Mouse (Mus musculus) right cerebral cortex, postnatal 10 days (tissue): ENCODE results near the gene Slc13a2.

Source experiments
- DNase-seq, 2 experiments: peaks; one replicate each; pipeline ENCODE4 v3.0.0; 2021; ENCODE audit warnings: low spot score in 2 of 2

The Slc13a2 gene

DNA sequence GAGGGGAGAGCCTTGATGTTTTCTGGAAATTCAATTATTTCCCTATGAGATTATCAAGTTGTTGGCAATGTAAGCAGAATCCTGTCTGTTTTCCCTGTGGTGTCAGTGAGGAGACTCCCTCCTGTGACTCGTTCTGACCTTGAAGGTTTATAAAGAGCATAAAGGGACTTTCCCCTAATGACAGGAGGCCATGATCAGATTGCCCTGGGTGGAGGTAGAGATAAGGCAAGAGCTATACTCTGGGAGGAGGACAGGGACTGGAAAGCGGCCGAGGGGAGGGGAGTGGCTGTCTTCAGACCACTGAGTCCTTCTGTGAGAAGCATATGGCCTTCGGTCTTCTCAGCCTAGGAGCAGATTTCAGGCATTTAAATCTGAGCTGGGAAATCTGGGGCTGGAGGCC is 12.0 kb upstream of the Slc13a2 start:
- DNase-seq, result no peak

DNA sequence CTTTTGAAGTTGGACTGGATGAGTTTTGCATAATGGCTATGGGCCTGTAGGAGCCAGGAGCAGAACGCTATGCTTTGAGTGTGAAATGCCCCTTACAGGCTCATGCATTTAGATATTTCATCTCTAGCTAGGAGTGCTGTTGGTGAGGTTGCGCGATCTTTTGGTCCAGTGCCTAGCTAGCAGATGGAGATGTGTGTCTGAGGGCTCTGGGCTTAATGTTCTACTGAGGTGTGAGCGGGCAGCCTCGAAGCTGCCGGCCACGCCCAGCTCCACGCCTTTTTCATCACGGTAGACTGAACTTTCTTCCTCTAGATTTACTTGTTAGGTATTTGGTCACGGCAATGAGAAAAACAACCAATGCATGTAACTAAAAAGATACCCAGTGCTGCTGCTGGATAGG is 9.2 kb upstream of the Slc13a2 start:
- DNase-seq, result no peak

DNA sequence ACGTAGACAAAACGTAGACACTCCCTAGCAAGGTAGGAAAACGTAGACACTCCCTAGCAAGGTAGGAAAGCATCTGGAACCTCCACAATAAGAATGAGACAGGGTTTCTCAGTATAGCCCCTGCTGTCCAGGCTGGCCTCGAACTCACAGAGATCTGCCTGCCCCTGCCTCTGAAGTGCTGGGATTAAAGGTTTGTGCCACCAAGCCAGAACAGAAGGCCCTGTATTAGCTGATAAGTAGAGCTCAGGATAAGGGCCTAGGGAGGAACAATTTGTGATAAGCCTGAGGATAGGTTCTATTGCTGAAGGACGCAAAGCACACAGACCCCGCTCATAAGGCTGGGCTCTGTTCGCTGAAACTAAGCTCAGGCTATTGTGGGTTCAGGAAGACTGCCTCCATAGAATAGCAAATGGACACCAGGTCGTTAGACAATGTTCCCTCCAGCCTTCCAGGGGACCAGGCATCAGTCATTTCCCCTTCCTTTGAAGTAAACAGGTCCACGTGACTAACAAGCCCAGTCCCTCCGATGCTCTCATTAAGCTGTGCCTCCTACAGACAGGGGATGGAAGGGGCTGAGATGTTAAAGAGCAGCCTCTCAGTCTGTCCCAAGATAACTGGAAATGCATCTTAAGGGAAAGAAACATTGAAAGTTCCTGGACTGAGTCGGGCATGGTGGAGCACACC is 8.3 kb upstream of the Slc13a2 start:
- DNase-seq, result no peak

DNA sequence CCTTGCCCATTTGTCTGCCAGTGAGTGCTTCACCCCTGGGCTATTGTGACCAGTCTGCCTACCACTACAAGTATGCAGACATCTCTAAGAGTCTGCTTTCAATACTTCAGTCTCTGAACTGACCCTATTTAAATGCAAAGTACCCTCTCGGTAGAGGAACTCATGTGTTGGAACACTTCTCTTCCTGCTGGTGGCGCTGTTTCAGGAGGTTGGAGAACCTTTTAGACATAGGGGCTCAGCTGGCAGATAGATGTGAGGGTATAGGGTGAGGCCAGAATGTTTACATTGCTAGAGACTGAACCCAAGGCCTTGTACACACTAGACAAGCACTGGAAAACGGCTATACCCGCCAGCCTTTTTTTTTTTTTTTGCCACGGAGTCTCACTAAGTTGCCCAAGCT is 6.3 kb upstream of the Slc13a2 start:
- DNase-seq, result no peak

DNA sequence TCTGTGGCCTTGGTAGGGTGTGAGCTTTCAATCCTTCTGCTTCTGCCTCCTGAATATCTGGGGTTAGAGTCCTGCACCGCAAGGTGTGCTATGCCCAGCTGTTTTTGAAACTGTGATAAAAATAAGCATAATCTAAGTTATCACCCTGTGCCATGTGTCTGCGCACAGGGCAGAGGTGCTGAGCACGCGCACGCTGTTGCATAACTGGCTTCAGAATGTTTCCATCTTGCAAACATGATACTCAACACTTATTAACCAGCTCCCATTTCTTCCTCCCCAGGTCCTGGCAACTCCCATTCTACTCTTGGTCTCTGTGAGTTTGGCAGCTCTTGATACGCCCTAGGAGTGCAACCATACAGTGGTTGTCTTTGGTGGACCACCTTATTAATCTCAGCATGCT is 5.6 kb upstream of the Slc13a2 start:
- no peak for DNase-seq

DNA sequence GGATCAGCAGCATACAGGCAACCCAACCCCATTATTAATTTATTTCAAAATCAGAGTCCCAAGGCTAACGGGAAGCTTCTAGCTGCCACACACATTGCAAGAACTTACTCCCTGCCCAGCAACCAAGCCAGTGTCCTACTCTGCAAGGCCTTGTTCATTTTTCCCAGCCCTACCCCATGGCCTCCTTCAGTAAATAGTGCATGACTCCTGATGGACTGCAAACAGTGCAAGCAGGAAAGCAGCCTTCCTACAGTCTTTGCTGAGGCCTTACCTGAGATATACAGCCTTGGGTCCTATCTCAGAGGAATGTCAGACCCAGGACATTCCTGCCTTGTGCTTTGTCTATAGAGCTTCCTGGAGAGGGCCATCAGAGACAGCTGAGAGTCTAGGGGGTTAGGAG is 3.6 kb upstream of the Slc13a2 start:
- DNase-seq, result no peak

DNA sequence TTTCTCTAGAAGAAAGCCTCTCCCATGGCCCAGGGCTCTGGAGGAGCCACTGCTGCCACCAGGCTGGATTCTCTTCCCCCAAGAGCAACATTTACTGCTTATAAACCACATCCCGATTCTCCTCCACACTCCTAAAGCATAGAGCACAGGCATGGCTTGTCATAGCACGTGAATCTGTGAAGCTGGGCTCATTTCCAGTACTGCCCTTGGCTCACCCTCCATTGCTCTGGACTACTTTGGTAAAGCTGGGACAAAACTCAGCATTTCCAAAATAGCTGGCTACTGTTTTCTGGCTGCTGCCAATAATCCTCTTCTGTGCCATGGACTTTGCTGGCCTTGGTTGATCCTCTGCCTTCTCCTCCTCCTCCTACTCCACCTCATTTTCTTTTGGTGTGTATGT is 2.3 kb upstream of the Slc13a2 start:
- DNase-seq, result peak; percentile 49 to 51

DNA sequence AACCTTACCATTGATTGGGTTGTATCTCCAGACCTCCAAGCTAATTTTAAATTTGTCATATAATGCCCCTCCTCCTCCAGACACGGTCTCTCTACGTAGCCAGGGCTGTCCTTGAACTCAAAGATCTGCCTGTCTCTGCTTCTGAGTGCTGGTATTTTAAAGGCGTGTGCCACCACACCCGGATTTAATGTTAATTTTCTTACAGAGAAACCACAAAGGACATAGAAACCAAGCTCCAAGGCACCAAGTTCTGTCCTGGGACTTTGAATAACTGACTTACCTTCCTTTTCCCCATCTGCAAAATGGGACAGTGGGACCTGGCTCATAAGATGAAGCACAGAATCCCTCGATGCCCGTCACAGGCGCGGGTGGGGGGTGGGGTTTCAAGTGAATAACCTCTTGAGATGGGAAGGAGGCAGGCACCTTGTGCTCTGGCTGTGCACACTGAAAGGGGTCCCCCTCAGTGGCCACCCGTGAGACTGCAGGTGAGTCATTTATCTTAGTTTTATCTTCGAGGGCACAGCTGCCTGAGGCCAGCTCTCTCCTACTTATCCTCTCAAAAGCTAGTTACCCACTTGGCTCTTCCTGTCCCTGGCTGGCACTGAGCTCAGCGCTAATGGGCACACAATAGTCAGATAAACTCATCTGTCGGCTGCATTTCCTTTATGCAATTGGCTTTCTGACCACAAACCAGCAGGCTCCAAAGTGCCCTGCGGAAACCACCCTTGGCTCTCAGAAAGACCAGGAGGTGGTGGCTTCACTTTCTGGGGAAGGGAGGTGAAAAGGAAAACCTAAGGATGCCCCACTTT is 612 bp downstream of the Slc13a2 start:
- DNase-seq, result no peak

DNA sequence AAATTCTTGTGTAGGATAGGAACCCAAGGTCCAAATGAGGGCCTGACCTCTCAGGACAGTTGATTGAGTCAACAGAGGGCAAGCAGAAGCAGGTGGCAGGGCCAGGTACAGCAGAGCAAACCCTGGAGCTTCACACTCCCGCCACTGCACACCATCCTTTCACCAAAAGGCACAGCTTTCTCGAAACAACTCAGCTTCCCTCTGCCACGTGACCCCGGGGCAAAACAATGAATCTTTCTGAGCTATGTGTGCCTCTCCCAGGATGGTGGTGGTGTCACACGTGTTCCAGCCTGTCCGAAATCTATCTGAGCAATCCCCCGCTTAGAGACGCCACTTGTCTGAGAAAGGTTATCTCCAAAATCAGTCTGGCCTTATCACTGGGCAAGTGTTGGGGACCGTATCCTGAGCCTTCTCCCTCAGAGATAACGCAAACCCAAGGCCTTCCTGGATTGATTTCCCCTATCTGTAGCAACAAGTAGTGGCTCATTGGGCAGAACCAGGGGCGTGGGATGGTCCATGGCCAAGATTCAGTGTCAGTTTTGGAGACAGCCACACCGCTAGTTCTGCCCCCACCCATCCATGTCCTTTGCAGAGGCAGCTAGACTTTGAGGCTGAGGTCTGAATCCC is 1.6 kb downstream of the Slc13a2 start:
- no peak for DNase-seq

DNA sequence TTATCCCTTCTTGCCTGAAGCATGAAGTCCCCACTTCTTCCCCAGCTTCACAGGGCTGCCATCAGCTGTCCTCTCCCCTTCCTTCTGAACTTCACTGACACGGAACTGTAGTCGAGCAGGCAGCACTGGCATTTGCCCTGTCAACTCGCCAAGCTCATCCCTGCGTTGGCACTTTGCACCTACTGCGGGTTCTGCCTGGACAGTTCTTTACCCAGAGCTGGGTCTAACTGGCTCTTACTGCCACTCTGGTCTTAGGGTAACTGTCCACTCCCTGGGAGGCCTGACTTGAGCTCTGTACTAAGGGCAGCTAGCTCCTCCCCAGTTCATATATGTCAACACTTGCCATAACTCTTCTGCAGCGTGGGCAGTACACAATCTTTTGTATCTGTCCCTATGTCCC is 5.2 kb downstream of the Slc13a2 start:
- no peak for DNase-seq

DNA sequence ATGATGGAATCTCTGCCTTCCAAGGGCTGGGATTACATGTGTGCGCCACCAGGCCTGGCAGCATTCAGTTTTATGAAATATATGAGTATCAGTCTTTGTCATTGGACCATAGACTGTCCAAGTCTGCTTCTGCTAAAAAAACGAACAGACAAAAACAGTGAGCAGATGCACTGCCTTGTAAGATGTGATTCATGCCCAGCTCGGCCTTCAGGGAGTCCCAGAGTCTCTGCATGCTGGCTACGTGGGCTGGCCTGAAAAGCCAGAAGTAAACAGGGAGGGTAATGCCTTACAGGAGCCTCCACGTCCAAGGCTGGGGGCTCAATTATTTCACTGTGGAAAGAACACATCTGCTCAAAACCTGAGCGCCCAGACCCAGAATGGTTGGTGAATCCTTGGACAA is 9.2 kb downstream of the Slc13a2 start:
- DNase-seq, result peak in 1 of 2 experiments; percentile 32

DNA sequence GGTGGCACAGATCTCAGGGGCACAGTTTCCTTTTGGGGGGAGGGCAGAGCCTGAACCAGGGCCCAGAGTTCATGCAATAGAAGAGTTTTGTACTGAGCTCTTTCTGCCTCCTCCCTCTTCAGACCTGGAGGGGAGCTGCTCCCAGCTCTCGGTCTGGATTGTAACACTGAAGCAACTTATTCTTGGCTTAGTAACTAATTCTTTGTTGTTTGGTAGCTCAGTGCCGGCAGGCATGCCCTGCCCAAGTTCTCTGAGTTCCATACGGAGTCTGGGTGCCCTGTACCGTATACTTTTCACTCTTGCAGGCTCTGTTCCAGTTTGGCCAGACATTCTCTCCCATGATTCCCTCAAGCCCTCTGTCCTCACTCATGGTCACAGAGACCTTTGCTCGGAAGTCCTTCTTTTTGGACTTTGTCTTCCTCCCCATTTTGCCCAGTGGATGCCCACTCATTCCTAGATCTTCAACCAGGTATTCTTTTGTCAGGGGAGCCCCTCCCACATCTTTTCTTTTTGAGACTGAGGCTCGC is 9.6 kb downstream of the Slc13a2 start:
- DNase-seq, result no peak

DNA sequence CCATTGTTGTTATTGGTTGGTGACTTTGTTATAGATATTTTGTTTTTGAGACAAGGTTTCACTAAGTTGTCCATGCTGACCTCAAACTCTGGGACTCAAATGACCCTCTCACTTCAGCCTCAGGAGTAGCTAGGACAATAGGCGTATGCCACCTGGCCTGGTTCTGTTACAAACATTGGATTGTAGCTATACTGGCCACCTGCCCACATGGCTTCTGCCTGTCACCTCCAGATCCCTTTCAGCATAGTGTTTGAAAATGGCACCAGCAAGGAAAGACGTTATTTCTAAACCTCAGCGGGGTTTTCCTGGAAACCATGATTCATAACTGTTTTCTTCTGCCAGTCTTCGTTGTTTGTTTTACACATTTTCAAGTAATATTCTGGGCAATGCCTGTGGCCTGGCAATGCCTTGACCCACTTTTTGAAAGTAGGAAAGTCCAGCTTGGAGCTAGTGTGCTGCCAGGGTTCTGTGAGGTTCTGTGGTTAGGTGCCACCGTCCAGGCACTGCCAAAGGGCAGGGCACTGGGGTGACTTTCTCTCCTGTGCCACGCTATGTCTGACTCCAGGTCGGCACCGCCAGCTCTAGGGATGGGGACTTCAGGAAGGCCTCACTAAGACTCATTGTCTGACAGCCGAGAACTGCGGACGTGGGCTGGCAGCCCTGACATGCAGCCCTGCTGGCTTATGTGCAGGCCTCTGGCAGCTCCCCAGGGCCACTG is 10.3 kb downstream of the Slc13a2 start:
- DNase-seq, result peak; percentile 60 to 71

DNA sequence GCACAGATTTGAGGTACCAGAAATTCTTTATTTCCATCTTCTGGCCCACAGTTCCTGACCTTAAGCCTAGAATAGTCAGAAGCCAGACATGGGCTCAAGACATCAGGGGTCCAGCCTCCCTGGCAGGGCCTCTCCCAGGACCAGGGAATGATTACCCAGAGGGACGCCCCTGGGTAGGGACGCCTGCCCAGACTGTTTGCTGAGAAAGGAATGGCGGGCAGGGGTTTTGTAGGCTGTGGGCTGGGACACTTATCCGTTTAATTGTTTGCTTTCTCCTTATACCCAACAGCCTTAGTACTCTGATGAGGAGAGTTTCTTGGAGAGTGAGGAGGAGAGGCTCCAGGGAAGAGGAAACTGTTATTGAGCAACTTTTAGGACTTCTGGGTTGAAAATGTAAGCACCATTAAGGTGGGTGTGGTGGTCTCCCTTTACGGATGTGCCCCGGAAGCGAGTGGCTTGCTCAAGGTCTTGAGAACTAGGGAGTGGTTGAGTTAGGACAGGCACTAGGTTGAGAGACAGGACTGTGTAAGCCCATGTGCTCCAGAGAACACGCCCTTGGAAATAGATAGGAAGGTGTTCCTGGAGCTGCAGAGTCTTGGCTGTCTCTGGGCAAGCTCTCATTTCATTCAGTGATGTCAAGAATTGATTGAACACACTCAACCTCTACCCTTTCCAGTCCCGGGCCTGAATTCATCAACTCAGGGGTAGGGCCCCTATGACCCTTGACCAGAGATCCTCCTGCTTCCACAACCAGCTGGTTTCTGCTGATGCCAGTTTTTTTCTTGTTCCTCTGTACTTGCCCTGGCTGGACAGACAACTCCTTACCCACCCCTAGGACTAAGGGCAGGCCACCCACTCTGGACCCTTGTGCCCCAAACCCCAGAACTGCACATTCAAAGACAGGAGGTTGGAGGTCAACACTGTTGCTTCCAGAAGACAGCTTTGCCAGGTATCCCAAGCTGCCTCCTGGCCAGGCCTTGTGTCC is 13.5 kb downstream of the Slc13a2 start:
- DNase-seq, result no peak

DNA sequence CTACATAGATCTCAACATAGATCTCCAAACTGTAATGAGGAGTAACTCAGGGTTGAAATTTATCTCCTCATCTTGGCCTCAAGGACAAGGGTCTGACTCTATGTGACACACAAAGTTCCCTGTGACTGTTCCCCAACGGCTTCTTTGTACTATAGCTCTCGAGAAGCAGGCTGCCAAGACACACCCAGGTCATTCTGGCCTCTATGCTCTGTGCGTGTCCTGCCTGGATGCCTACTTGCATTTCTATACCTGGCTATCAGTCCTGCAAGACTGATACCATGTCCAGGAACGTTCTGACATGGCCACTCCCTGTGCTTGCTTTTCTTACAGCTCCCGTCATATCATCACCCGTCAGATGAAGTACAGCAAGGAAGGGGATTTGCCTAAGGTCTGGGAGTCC is 20.0 kb downstream of the Slc13a2 start:
- DNase-seq, result no peak

DNA sequence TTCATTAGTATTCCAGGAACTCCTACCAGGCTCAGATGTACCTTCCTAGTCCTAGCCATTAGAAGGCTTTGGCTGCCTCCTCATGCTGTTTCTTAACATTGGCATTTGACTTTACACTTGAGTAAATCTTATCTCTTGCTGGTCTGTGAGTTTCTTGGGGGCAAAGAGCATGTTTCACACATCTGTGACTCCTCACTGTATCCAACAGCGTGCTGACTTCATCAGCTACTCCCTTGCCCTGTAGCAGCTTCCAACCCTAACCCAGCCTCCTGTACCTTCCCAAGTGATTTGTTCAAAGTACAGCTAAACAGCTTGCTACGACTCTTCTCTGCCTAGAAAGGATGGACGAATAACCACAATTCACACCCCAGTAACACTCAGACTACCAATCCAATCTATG is 20.5 kb downstream of the Slc13a2 start:
- no peak for DNase-seq

DNA sequence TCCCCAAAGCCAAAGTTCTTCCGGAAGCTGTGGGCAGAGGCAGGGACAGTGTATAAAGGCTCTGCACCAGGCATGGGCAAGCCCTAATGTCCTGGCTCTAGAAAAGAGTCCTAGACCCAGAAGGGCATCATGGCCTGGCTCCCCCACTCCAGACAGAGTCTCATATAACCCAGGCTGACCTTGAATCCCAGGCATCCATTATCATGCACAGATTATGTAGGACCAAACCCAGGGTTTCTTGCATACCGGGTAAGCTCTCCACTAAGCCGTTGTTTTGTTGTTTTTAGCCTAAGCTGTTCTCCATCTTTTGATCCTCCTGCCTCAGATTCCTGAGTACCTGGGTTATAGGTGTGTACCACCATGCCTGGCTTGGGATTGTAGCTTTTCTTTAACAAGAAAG is 21.1 kb downstream of the Slc13a2 start:
- no peak for DNase-seq

DNA sequence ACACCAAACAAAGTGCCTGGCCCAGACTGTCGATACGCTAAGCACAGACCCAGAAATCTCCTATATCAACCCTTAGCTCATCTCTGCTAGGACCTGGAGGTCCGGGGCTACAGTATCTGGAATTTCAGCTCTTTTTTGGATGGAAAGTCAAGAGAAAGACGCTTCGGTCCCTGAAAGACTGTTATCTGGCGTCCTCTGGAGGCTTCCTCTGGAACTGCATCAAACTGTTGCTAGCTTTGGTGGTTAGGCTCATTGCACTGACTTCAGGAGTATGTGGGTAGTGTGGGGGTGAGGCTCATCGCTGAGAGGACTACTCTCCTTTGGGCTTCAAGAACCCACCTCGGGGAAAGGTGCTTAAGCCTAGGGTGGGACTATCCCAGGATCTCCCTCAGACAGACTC is 22.3 kb downstream of the Slc13a2 start:
- DNase-seq, result peak; percentile 83 to 89

DNA sequence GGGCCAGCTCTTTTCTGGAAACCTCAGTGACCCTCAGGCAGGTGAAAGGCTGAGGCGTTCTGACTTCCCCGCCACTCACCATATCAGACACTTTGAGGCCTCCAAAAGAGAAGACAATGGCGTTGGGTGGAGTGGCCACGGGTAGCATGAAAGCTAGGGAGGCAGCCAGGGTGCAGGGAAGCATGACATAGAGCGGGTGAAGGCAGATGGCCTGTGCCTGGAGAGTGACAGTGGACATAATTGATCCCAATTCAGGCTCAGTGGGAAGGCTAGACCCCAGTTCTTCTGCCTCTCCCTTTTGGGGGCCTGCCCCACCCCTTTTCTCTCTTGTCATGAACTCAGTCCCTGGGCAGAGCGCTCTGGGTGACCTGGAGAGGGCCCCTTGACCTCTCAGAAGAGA is 23.8 kb downstream of the Slc13a2 start:
- DNase-seq, result no peak

DNA sequence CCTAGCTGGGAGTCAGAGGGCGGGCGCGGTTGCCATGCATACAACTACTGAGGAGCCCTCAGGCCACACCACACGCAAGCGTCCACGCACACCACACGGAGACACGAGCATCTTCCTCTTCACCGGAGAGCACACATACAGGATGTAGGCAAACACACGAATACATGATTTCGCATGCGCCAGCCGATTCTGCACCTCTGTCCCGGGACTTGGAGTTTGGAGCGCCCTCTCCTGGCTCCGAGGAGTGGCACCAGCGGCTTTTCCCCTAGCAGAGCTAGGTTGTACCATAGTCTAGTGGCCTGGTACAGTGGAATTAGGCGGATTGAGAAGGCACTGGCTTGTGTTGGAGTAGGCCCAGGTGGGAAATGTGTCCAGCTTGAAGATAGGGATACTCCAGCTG is 24.6 kb downstream of the Slc13a2 start:
- DNase-seq, result peak; percentile 59 to 76

DNA sequence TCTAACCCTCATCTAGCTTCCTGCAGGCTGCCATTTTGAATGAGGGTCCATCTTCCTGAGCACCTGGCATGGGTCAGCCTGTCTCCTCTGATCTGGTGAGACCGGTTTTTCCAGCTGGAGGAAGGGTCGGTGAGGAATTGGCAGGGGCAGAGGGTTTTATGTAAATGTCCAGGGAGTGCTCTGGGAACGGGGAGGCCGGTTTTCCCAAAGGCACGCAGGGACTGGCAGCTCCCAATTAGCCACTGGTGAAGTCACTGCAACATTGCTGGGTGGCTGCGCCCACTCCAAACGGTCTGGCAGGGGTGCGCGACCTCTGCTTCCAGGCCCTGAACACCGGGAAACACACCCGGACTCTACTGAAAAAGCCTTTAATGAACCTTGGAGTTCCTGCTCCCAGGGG is 25.1 kb downstream of the Slc13a2 start:
- DNase-seq, result no peak
